Mouse (Mus musculus) left cerebral cortex, adult 2 months (tissue): ENCODE data around the gene Srr. TPM values are rescaled to one million over a fixed set of nuclear protein-coding genes. Genes with fewer than 3 reads are reported as not detected.

Source experiments
- DNase-seq, 2 experiments: peaks; one replicate each; pipeline ENCODE4 v3.0.0; 2021 to 2022; ENCODE audit warnings: low spot score in 2 of 2, mixed read lengths in 1 of 2; ENCODE audit errors: extremely low spot score in 1 of 2
- H3K27ac ChIP-seq: fragments of 200-600 bp; 2 replicates; pipeline ENCODE4 v1.8.1; 2022
- H3K4me3 ChIP-seq: fragments of 200-600 bp; 2 replicates; pipeline ENCODE4 v1.8.1; 2022
- CTCF ChIP-seq: fragments of 200-600 bp; IDR thresholded peaks from 2 replicates; pipeline ENCODE4 v1.8.1; 2022; ENCODE audit warnings: antibody characterized with exemption, mild to moderate bottlenecking, moderate library complexity
- intact Hi-C: fragments of 180-260 bp; cut with DNase I; formaldehyde crosslinking; loops from one replicate; pipeline ENCODE4 v1.15.1; 2025
- total RNA-seq, 2 experiments: library from RNA; stranded (reverse); gene quantifications; 2 replicates each; pipeline ENCODE4 v1.2.3; 2021

Srr gene
- total RNA-seq, 2 experiments from 2014 or later: 81.8 to 85.3 TPM

GRCm38 (mm10) chr11:74946348-74946747 is 20.6 kb upstream of the Srr start:
- H3K27ac ChIP-seq: no peak overlapping the region
- intact Hi-C loops: loop anchor here (2.0 to 10.0 kb wide), 2 partner anchors 222 to 568 kb away; partner anchors contain the start of genes Hic1, Rilp and Scarf1
- no peak for DNase-seq
- TF ChIP-seq CTCF: peak; percentile 79
- no peak overlapping the region for H3K4me3 ChIP-seq

GRCm38 (mm10) chr11:74930391-74930790 is 4.6 kb upstream of the Srr start:
- no peak for DNase-seq
- Histone ChIP-seq H3K27ac (no peak overlapping the region), H3K4me3 (no peak overlapping the region)
- intact Hi-C loops: no loop called here
- TF ChIP-seq CTCF: no peak

GRCm38 (mm10) chr11:74929111-74929510 is 3.4 kb upstream of the Srr start:
- no peak for DNase-seq
- TF ChIP-seq CTCF: no peak
- Histone ChIP-seq H3K27ac (no peak overlapping the region), H3K4me3 (no peak overlapping the region)
- intact Hi-C loops: no loop called here

- DNase-seq: no peak
- Histone ChIP-seq H3K4me3 (no peak overlapping the region), H3K27ac (no peak overlapping the region)
- intact Hi-C loops: no loop called here
- no peak for TF ChIP-seq CTCF
Observed at GRCm38 (mm10) chr11:74927236-74927725, 1.5 kb upstream of the Srr start.

GRCm38 (mm10) chr11:74926388-74927005 is 749 bp upstream of the Srr start:
- DNase-seq: no peak
- Histone ChIP-seq H3K27ac (peak overlapping the region; percentile 97), H3K4me3 (peak overlapping the region; percentile 94)
- TF ChIP-seq CTCF: no peak
- intact Hi-C loops: no loop called here

- peak; percentile 19 for TF ChIP-seq CTCF
- Histone ChIP-seq H3K27ac (no peak overlapping the region), H3K4me3 (no peak overlapping the region)
- DNase-seq: no peak
- intact Hi-C loops: no loop called here
Observed at GRCm38 (mm10) chr11:74924149-74924548, 1.6 kb downstream of the Srr start.

GRCm38 (mm10) chr11:74919249-74919648 is 6.5 kb downstream of the Srr start:
- no peak for TF ChIP-seq CTCF

GRCm38 (mm10) chr11:74912492-74912891 is 13.3 kb downstream of the Srr start:
- TF ChIP-seq CTCF: no peak
- intact Hi-C loops: no loop called here
- Histone ChIP-seq H3K27ac (no peak overlapping the region), H3K4me3 (no peak overlapping the region)
- DNase-seq: no peak

More at GRCm38 (mm10) chr11:74919249-74919648, 6.5 kb downstream of the Srr start:
- intact Hi-C loops: no loop called here
- no peak for DNase-seq
- Histone ChIP-seq H3K27ac (no peak overlapping the region), H3K4me3 (no peak overlapping the region)

GRCm38 (mm10) chr11:74909978-74910377 is 15.8 kb downstream of the Srr start:
- TF ChIP-seq CTCF: no peak
- intact Hi-C loops: no loop called here
- Histone ChIP-seq H3K4me3 (no peak overlapping the region), H3K27ac (no peak overlapping the region)
- no peak for DNase-seq

- no peak for TF ChIP-seq CTCF
- intact Hi-C loops: no loop called here
- H3K27ac ChIP-seq: no peak overlapping the region
Observed at GRCm38 (mm10) chr11:74908618-74909399, 16.9 kb downstream of the Srr start.

GRCm38 (mm10) chr11:74907850-74908249 is 17.9 kb downstream of the Srr start:
- Histone ChIP-seq H3K4me3 (no peak overlapping the region), H3K27ac (no peak overlapping the region)
- TF ChIP-seq CTCF: no peak
- DNase-seq: no peak
- intact Hi-C loops: no loop called here

More at GRCm38 (mm10) chr11:74908618-74909399, 16.9 kb downstream of the Srr start:
- H3K4me3 ChIP-seq: no peak overlapping the region
- DNase-seq: no peak

- H3K27ac ChIP-seq: no peak overlapping the region
- intact Hi-C loops: no loop called here
- no peak for DNase-seq
- no peak for TF ChIP-seq CTCF
- H3K4me3 ChIP-seq: no peak overlapping the region
Observed at GRCm38 (mm10) chr11:74902416-74902815, 23.3 kb downstream of the Srr start.
